Mouse (Mus musculus): ENCODE results near the gene Defb47.

Gene Defb47

DNA sequence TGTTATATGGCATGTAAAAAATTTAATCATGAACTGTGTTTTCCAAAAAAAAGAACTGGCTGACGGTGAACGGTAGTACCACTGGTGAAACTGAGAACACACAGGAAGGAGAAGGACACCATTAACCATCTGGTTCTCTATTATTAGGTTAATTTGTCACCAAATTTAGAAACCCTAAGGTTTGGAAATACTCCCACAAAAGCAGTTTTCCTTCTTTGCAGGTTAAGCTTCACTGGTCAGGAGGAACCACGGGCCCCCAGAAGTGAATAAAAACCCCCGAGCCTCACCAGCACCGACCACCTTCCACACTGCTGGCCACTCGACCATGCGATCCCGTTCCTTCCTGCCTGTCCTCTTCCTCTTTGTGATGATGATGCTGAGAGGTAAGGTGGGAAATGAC lies at the start of gene Defb47:
TSS of gene Defb47 (plus strand) at position 301 of the 400 bp plus-strand sequence.
- no peak for DNase-seq (ENCODE audit: low read depth in 1 of 2, low spot score in 2 of 2)

DNA sequence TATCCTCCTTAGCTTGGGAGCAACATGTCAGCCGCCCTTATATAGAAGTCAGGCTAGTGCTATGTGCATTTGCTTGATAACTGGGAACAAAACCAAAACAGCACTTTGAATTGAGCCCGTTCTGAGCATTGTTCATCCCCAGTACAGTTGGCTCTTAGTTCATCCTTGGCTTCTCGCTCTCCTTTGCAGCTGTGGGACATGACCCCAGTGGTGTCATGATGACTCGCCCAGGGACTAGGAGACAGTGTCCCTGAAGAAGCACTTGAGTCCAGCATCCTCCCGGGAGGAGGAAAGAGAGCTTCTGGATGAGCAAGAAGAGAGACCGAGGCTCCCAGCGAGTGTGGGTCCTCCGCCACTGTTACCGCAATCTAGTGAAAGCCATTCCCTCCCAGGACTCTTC lies 41.8 kb upstream of the Defb47 start:
- DNase-seq (ENCODE audit: low read depth in 1 of 2, low spot score in 2 of 2), result no peak

DNA sequence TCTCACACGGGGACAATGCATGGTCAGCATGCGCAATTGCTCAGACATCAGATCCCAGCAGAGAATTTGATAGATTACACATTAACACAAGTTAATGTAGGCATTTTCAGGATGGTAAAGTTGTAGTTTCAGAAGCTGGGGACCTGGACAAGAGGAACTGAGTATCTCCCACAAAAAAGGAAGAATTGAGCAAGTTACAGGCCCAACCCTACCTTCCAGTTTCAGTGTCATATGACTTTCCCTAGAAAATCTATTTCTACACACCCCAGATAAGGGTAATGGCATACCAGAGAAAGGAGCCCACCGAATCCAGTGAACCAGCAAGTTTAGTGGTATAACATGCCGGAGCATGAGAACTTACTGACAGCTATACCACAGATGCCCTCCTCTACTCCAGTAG lies 34.2 kb upstream of the Defb47 start:
- no peak for DNase-seq (ENCODE audit: low read depth in 1 of 2, low spot score in 2 of 2)

DNA sequence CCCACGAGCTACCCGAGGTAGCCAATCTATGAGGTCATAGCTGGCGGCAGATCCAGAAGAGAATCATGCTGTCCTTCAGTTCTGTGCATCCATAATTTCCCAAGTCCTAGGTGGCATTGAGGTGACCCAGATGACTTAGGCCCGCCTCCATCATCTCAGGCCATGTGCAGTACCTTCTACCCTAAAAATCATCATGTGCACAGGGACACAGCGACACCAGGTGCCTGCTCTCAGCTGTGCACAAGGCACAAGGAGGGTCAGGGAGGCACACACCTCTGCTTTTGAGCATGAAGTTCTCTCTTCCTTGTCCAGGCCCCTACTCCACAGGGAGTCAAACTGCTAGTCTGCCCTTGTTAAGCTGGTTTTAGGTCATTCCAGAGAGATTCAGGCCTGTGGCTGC lies 32.5 kb upstream of the Defb47 start:
- DNase-seq (ENCODE audit: low read depth in 1 of 2, low spot score in 2 of 2), result no peak

DNA sequence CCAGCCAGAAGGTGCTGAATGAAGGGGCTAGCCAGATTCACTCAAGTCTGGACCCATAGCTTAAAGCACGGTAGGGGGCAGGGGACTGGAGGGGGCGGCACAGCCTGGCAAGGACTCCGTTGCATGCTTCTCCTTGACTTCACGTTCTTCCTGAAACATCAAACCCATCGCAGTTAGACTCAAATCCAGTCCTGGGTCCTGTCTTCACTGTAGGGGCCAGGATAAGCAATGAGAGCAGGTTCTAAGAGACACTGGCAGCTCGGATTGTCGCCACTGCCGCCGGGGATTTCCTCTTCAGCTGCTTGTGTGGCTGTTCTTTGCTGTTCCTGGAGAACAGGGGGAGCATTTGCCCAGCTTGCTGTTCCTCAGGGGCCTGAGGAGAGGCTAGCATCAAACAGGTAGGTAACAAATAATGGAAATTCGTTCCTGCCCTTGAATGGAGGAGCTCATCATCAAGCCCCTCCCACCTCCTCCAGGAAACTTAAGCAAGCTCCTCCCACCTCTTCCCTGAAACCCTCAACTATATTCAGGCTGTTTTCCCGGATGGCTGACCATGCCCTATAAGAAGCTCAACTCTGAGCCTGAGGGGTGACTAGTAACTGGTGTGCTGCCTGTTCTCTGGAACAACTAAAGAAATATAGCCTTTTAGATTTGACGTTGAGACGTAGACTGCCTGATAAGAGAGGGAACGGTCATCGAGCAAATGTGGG lies 31.9 kb upstream of the Defb47 start:
- no peak for DNase-seq (ENCODE audit: low read depth in 1 of 2, low spot score in 2 of 2)

DNA sequence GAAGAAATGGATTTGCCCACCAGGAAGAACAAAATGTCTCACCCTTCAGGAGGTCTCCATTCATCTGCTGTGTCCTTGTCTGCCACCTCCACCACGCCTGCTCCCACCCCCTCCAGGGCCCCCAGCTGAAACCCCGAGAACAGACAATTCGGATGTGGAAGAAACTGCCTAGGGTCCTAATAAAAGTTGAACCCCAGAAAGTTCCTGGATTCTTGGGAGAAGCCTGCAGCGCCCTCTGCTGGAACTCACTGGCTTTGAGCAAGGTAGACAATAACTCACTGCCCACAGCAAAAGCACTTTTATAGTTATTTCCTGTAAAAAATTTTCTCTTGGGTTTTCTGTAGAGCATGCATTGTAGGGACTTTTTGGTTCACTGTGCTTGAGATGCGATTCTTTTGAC lies 22.8 kb upstream of the Defb47 start:
- peak in 1 of 2 experiments; percentile 35 for DNase-seq (ENCODE audit: low read depth in 1 of 2, low spot score in 2 of 2)

DNA sequence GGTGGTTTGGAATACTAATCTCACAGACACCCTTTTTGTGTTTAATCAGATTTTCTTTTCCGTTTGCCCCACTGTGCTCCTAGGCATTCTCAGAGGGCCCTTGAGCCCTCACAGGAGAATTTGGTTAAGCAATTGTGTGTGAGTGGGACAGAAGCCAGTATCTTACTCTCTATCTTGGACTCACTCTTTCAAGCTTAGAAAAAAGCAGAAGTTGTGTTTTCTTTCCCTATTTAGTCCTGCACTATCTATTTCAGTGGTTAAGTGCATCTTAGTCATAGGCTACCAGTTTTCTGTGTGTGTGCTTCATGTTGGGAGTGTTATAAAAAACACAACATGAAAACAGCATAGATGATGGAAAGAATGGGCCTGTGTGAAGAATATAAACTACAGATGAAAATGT lies 18.1 kb upstream of the Defb47 start:
- no peak for DNase-seq (ENCODE audit: low read depth in 1 of 2, low spot score in 2 of 2)

DNA sequence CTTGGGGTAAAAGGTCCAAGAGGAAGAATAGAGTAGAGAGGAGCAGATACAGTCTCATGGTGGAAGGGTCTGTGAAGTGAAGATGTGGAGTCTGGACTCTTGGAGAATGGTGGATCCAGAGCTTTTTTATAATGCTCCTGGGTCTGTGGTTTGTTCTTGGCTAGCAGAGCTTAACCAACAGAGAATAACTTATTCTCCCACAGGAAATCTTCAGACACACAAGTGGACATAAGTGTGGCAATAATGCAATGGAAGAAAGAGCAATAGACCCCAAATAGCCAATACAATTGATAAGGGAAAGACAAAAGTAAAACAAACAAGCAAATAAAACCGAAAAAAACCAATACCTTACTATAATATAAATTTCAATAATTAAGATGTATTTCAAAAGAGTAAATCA lies 13.5 kb upstream of the Defb47 start, which contains the start of gene Defb48:
TSS of gene Defb48 (minus strand) at position 101 of the 400 bp plus-strand sequence.
- no peak for DNase-seq (ENCODE audit: low read depth in 1 of 2, low spot score in 2 of 2)

DNA sequence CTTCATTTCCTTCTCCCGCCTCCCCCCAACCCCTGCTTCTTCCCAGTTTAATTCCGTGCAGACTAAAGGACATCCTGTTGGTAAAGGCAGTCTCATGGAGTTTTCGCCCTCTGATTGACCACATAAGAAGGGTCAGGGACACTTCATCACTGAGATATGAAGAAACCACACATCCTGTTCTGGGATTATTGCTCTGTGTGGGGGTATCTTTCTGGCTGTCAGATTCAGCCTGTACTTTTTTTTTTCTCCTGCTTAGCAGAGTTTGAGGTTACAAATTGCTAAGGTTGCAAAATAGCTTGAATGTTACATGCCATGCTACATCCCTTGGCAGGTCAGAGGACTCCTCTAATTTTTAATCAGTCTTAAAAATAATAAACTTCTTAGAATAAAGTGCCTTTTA lies 6.6 kb upstream of the Defb47 start:
- DNase-seq (ENCODE audit: low read depth in 1 of 2, low spot score in 2 of 2), result no peak

DNA sequence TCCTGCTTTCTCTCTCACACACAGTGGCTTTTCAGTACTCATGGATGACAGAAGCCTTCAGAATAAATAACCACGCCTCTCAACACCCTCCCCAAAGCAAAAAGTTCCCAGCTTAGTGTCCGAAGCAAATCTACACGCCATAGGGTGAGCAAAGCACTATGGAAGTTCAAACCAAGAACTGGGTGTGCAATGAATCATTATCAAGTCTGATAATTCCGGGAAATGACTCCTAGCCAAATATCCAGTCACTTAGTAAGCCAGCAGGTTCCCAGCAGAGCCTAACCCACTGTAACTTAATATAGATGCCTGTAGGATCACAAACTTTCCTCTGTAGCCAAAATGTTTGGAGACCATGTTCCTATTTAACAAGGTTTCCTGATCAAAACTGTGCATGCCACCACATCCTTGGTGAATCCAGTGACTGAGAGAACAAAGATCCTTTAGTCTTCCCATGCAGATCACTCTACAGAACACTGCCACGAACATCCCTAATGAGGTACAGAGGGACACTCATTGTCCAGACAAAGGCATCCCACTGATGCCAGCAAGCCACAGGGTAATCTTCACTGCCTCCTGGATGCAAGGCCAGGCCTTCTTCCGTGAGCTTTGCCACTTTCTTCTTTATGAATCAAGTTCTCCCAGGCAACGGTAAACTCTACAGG lies 5.9 kb upstream of the Defb47 start:
- no peak for DNase-seq (ENCODE audit: low read depth in 1 of 2, low spot score in 2 of 2)

DNA sequence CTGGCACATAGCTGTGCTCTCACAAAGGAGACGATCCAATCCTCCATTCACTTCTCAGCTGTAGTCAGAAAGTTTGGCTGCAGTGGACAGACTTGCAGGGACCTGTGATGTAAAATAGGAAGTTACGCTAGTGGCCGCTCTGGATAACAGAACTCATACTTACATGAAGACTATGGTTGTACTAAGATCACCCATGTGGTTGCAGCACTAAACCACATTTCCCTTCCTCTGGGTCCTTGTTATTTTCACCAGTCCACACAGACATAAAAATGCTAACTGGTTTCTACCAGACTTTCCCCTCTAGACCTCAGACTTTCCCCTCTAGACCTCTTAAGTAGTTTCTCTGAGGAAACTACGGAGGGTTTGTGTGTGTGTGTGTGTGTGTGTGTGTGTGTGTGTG lies 1.1 kb downstream of the Defb47 start:
- DNase-seq (ENCODE audit: low read depth in 1 of 2, low spot score in 2 of 2), result no peak

DNA sequence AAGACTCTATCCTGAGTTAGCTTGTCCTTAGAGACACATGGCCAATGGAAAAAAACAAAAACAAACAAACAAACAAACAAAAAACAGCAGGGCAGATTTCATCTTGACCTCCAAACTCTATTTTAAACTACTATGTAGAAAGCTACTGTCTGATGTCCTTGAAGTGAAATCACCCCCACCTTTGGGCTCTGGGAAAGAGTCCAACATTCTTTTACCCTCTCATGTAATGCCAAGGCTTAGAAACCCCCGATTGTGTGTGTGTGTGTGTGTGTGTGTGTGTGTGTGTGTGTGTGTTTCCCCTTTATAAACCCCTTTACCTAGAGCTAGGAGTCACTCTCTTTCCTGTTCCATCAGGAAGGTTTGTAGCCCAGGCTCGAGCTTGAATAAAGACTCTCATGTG lies 4.7 kb downstream of the Defb47 start:
- no peak for DNase-seq (ENCODE audit: low read depth in 1 of 2, low spot score in 2 of 2)

DNA sequence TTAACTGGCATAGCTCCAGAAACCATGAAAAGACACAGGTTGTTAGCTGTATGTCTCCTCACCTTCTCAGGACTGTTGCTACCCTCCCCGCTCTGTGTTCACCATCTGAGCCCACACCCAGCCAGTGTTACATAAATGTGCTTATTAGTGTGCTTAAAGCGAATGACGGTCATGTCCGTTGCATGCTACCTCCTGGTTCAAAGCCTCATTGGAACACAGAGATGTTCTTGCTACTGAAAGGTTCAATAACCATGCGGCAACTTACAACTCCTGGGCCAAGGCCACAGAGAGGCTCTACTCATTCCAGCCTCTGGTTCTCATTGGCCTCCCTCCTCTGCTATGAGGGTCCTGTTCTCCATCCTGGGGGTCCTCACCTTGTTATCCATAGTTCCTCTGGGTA lies 13.6 kb downstream of the Defb47 start, which contains the start of gene Defb43:
TSS of gene Defb43 (plus strand) at position 301 of the 400 bp plus-strand sequence.
- no peak for DNase-seq (ENCODE audit: low read depth in 1 of 2, low spot score in 2 of 2)

DNA sequence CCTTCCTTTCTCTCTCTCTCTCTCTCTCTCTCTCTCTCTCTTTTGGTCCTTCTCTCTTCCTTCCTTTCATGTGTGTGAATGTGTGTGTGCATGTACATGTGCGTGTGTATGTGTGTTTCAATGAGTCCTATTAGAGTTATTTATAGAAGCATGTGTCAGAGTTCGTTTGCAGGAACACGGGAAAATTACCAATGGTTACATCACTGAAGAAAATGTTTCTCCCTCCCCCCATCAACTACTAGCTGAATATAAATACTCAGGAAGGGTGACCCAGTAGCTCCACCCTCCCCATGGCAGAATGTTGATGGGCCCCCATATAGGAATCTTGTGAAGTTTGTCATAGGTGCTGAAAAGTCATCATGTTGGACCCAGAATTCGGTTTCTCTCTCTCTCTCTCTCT lies 15.2 kb downstream of the Defb47 start:
- DNase-seq (ENCODE audit: low read depth in 1 of 2, low spot score in 2 of 2), result no peak

DNA sequence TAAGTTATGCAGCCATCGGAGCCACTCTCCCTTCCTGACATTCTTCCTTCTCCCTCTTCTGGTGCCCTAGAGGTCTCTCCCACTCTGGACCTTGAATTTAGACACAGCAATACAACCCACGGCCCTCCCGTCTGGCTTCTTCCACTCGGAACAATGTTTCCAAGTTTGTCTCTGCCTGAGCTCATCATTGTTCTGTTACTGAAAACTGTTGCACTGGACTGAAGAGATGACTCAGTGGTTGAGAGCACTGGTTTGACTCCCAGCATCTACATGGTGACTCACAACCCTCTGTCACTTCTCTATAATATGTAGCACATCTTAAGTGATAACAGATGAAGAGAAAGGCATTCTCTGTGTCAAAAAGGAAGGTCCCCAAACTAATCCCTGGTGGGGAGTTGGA lies 16.8 kb downstream of the Defb47 start:
- DNase-seq (ENCODE audit: low read depth in 1 of 2, low spot score in 2 of 2), result no peak

DNA sequence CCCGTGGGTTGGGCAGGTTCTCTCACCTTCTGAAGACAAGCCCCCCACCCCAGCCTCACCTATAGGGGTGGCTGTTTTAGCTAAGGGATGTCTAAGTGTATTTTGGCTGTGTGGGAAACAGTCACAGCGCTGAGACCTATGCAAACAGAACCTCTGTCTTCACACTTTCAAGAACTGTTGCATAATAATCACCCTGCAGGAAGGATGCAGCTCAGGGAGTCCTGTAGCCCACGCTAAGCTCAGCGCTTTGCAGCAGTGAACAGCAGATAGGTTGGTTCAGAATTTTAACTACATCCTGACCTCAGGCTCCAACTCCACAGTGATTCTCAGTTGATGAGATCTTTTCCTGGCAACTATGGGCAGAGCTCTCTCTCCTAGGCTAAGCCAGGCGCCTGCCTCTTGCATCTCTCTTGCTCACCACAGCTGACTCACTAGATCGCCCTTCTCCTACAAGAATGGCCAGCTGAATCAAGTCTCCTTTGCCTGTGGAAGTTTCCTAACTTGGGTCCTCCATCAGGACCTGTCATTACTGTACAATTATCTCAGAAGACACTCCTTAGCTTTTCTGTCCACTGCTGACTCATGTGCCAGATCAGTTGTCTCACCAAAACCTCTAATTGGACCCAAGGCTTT lies 22.8 kb downstream of the Defb47 start:
- DNase-seq (ENCODE audit: low read depth in 1 of 2, low spot score in 2 of 2), result no peak

DNA sequence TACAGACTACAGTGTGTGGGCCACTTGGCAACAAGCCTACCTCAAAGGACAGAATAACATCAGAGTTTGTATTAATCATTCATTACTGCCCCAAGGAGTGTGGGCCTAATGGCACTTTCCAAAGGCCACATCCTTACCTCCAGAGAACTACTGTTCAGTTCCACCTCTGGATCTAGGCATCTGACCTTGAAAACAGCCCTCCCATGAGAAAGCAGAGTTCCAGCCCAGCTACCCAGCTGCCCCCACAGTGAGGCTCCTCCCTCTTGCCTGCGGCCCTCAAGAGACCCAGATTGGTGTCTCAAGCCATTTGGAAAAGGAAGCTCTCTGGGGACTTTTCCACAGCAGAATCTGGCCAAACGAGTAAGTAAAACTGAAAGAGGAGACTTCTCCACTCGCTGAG lies 48.8 kb downstream of the Defb47 start, which contains the start of gene Defb42:
TSS of gene Defb42 (plus strand) at position 301 of the 400 bp plus-strand sequence.
- no peak for DNase-seq (ENCODE audit: low read depth in 1 of 2, low spot score in 2 of 2)

DNA sequence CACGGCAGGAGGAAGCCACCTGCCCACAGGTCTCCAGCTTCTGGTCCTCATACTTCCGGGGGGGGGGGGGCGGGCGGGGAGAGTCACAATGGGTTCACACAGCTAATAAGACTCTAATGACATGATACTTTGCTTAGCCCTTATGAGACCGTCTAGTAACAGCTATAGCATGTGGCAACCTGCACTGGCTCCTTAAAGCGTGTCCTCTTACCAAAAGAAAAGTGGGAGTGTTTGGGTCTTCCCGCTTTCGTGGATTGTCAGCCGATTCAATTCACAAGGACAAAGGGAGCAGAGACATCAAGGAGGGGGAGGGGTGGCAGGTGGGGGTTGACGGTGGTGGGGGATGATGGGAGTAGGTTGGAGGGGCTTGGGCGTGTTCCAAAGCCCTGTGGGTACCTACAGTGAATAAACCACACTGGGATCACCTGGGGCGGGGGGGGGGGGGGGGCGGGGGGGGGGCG lies 52.1 kb downstream of the Defb47 start, which contains the start of gene Defb30:
TSS of gene Defb30 (minus strand) at position 51 of the 461 bp plus-strand sequence.
- no peak for DNase-seq (ENCODE audit: low read depth in 1 of 2, low spot score in 2 of 2)
